Mouse (Mus musculus): ENCODE data around the gene Smyd1.
"Not testable (repeated sequence)": the region's sequence is repeated elsewhere in the genome, so short reads cannot be mapped to it uniquely, and the experiment has no call there.

Gene Smyd1

DNA sequence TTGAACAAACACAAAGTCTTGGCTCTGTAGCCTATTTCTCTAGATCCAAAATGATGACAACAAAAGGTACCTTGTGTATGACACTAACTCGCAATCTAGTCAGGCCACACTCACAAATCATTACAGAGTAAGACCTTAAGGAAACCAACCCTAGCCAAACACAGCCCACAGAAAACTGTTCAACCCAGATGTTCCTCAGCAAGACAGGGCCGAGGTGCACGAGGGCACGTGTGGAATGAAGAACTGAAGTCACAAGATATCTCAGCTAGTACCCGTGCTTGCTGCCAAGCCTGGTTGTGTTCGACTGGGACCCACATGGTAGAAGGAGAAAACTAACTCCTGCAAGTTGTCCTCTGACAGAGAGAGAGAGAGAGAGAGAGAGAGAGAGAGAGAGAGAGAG, 7.8 kb upstream of the Smyd1 start:
- in situ Hi-C loops (cut with MboI, MseI), result loop anchor here (10.0 kb wide), 1 partner anchor 205 kb away; no protein-coding TSS in a partner anchor

DNA sequence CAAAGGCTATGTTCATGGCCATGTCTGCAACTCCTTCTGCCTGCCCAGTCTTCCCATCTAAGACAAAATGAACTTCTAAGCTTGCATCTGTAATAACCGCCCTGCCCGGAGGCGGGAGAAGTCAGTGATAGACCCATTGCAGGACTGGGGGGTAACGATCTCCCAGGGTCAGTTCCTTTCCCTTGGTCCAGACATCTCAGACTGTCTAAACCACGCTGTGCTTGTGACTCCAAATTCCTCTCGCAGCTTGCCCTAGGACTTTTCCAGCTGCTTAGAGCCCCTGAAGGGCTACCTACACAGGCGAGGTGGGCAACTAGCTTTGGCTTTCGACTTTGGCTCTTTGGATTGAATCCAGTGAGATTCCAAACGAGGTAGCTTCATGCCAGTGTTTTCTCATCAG, 2.8 kb upstream of the Smyd1 start:
- in situ Hi-C loops (cut with MboI, MseI), result no loop called here

DNA sequence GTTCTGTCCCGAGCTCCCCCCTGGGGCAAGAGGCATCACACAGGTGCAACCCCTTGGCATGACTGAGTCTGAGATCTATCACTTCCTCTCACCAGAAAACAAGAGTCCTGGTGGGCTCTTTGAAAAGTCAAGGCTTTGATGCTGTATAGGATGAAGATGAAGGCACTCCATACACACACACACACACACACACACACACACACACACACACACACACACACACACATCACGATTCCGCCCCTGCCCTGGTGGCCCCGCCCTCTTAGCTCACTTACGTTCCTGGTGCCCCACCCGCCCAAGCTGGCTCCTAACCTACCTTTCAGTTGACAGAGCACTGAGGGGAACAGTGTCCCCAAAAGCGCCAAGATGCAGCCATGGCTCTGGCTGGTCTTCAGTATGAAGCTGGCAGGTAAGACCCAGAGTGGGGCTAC, 473 bp upstream of the Smyd1 start, which contains the start of gene Cd8b1:
Gene Cd8b1, plus strand, starts transcription at position 298 of the 431 bp plus-strand sequence.
- in situ Hi-C loops (cut with MboI, MseI), result no loop called here

DNA sequence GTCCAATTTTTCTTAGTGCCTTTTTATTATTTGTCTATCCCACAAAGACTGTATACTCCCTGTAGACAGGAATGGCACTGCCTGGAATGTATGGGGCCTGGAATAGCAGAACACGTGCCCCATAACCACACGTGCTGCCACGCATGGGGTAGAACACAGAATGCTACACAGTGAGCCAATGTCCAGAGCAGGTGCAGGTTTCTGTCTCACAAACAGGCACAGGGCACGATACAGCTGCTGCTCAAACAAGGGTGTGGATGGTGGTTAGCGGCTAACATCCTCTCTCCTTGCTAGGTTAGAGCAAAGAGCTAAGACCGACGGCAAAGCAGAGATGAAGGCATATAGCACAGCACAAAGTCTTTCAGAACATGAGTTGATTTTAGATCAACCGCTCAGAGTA, 14.5 kb downstream of the Smyd1 start:
- in situ Hi-C loops (cut with MboI, MseI), result no loop called here

DNA sequence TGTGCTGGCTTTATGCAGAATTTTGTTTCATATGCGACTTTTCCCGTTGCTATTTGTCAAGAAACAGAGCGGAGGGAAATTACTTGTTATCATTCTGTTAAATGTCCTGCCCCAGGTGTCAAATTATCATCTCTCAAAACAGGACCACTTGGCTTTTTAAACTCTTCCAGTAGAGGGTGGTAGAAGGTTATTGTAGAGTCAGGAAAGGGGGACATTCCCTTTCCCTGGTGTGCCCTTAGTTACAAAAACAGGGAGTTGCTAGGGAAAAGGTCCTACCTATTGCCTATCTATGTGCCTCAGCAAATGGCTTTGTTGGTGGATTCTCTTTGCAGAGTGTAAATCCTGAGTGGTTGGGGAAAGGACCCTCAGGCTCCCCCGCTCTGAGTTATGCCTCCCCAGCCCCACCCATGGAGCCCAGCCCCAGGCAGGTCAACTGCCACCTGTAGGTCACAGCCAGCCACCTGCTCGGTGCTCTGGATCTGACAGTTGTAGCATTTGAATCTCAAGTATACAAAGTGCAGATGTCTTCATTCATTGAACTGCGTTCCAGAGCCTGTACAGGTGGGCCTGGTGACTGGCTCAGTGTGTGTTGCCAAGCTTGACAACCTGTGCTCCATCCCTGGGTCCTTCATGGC, 19.8 kb downstream of the Smyd1 start:
- in situ Hi-C loops (cut with MboI, MseI), result no loop called here

DNA sequence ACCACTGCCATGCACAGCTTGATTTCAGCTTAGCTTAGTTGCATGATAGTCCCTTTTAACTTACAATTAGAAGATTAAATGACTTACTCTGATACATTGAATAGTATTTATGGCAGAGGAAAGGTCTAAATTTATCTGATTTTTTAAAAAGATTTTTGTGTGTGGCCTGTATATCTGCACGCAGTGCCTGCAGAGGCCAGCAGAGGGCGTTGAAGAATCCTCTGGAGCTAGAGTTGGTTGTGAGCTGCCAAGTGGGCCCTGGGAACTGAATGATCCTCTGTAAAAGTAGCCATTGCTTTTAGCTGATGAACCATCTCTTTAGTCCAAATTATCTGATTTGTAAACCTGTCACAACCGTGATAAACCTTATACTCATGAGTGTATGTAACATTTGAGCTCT, 23.3 kb downstream of the Smyd1 start:
- in situ Hi-C loops (cut with MboI, MseI), result loop anchor here (10.0 kb wide), 1 partner anchor 96 kb away; no protein-coding TSS in a partner anchor

DNA sequence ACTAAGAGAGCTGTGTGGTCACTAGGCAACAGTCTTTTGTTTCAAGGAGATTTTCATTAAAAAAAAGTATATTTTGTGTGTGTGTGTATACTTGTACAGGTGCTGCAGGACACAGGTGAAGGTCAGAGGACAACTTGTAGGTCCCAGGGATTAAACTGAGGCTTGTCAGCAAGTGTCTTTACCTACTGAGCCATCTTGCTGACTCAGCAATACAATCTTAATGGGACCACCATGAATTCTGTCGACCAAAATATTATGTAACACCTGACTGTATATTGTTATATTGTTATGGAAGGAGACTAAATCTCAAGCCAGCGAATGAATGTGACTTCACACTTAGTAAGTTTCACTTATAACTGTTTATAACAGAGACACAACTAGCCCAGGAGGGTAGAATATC, 24.0 kb downstream of the Smyd1 start:
- in situ Hi-C loops (cut with MboI, MseI), result loop anchor here (10.0 kb wide), 1 partner anchor 97 kb away; no protein-coding TSS in a partner anchor

DNA sequence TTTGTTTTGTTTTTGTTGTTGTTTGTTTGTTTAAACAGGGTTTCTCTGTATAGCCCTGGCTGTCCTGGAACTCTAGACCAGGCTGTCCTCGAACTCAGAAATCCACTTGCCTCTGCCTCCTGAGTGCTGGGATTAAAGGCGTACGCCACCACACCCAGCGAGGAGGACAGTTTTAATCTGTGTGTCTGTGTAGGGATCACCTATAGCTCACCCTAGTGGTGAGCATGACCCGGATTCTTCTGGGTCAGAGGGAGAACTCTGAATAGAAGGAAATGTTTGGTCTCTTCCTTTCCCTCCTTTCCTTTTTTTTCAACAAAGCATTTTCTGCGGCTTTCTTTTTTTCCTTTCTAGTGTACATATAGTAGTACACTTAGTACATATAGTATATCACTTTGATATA, 26.7 kb downstream of the Smyd1 start:
- in situ Hi-C loops (cut with MboI, MseI), result loop anchor here (10.0 kb wide), 1 partner anchor 99 kb away; no protein-coding TSS in a partner anchor

DNA sequence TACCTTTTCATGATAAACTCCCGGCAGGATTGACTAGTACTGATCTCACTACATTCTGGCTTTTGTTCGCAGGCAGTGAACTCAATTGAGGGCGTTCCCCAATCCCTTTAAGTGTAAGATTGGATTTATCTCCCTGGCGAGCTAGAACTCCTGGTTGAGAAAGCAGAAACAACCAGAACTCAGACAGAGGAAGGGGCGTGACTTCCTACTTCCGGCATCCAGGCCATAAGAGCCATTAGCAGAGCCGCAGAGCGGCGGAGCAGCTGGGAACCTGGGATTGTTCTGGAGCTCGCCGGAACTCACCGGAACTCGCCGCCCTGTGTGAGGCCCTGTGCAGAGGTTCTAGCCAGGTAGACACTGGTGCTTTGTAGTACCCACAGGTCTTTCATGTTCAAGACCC, 28.5 kb downstream of the Smyd1 start:
- in situ Hi-C loops (cut with MboI, MseI), result loop anchor here (10.0 kb wide), 1 partner anchor 101 kb away; no protein-coding TSS in a partner anchor

DNA sequence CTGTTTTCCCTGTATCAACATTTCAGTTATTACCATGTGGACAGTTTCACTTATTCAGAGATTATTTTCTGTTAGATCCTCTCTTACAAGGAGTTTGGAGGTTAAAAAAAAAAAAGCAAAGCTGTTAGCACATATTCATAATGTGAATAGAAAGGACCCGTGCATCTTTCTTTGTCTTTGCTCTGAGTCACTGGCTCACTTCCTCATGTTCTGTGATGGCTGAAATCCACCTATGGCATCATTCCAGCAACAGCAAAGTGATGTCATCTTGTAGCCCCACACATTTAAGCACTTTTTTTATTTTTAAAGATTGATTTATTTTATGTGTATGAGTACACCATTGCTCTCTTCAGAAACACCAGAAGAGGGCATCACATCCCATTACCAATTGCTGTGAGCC, 42.6 kb downstream of the Smyd1 start:
- in situ Hi-C loops (cut with MboI, MseI), result no loop called here

DNA sequence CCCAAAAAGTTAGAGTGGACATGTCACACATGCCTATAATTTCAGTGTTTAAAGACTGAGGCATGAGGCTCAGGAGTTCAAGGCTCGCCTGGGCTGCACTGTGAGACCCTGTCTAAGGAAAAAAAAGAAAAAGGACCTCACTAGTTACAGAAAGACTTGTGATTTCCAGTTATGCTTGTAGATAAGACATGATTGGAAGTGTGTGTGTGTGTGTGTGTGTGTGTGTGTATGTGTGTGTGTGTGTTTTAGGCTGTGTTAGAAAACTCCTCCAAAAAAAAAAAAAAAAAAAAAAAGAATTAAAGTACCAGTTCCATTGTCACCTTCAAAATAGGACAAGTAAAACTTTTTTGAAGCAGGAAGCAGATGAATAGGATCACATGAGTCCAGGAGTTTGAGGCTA, 47.4 kb downstream of the Smyd1 start:
- in situ Hi-C loops (cut with MboI, MseI), result no loop called here

DNA sequence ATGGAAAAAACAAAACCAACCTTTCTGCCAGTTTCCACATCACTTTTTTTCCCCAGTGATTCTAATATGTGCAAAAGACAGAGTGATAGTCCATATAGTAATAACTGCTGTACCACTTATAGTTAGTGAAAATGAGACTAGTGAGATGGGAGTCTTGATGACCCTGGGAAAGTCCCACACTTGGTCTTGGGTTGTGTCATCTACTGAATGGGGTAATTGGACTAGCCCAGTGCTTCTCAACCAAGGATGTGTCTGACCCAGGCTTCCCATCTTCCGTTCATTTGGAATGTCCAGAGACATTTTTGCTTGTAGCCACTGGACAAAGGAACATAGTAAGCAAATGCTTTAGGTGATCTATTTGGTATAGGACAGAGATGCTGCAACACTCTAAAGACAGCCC, 48.3 kb downstream of the Smyd1 start:
- in situ Hi-C loops (cut with MboI, MseI), result no loop called here

DNA sequence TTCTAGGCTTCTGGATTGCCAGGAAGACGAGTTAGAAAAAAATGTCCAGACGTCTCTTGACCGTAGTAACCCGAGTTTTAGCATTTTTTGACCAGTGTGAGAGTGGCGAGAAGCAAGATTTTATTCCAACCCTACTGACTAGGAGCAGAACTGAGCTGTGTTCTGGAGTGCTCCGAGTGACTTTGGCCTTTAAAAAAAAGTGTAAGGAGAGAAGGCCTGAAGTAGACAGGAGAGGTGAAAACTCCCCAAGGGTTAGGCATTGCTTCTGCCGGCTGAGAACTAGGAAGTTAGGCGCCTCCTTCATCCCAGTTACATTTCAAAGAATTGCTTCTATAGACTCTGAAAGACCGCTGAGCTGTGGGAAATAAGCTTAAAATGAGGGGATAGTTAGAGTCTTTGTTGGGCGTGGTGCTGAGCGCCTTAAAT, 49.7 kb downstream of the Smyd1 start:
- in situ Hi-C loops (cut with MboI, MseI), result no loop called here

DNA sequence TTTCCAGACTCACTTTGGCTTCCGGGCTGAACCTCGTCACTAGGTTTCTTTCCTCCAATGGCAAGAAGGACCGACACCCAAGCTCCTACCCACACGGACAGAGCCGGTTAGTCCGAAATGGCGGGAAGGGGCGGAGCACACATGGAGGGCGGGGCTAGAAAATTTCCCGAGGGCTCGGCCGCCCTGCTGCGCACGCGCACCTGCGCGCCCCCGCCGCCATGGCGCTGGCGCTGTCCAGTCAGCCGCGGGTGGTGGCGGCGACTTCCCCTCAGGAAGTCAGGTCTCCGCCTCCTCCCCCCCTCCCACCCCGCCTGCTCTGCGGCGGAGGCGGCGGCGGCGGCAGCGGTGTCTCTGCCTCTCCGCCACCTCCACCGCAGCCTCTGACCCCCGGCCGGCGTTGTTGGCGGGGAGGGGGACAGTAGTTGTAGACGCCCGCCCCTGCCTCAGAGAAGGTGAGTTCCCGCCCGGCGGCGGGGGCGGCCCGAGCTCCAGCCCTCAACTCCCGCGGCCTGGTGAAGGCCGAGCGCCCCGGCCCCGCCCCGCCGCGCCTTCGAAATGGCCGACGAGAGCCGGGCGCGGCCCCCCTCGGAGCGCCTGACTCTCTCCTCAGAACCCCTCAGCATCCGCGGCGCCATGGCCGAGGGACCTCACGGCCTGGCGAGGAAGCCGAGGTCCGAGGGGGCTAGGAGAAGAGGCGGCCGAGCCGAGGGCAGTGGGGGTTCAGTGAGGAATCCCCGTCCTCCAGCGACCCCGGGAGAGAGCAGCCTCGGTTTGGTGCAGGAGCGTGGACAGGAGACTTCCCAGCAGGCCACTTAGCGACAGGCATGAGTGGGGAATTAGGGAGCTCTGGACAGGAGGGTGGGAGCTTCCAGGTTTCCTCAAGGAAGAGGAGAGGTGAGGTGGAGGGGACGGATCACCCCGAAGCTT, 50.4 kb downstream of the Smyd1 start, which contains the start of gene Krcc1:
Gene Krcc1, plus strand, starts transcription at position 289 of the 927 bp plus-strand sequence.
- in situ Hi-C loops (cut with MboI, MseI), result no loop called here

DNA sequence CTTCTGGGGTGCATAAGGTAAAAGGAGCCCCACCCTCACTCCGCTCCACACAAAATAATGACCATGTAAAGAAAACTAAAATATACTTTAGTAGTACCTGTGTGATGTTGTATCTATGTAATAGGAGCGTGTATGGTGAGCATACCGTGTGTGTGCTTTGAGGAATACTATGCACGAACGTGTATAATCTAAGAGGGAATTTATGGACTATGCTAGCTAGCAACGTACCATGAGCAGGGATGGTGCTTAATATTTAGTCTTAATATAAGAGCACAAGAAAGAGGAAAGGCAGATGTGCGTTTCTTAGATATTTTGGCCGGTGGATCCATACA, 51.0 kb downstream of the Smyd1 start:
- in situ Hi-C loops (cut with MboI, MseI), result no loop called here

DNA sequence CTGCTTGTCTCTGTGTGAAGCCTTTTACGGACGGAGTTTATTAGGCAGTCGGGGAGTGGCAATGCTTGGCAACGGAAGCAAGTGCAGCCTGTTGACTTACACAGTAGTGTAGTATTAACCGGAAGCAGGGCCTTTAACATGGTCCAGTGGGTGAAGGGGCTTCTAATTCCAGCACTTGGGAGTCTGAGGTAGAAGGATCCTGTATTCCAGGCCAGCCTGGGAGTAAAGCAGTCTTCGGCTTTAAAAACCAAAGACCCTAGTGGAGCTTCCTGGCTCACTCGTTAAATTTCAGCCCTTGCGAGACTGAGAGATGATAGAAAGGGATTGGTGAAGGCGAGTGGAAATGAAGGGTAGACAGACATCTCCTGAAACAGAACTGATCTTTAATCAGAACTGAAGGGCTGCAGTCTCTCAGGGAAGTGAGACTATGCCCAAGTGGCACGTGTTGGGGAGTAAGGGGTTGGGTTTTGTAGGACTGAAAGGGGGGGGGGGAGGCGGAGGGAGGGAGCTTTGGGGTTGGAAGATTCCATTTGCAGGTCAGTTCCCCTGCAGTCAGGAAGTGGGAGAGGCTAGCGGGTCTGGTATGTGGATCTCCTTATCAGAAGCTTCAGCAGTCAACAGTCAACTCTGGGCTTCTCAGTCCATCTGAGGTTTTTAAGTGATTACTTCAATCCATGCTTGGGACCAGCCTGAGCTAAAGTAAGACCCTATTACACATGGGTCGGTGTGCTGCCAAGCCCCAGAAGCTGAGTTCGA, 51.6 kb downstream of the Smyd1 start:
- in situ Hi-C loops (cut with MboI, MseI), result no loop called here

DNA sequence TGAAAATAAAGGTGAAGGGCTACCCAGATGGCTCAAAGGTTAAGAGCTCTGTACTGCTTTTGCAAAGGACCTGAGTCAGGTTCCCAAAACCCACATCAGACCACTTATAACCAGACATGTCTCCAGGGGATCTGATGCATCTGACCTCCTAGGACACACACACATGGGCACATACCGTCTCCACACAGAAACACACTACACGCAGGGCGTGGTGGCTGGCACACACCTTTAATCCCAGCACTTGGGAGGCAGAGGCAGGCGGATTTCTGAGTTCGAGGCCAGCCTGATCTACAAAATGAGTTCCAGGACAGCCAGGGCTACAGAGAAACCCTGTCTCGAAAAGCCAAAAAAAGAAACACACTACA, 52.4 kb downstream of the Smyd1 start:
- in situ Hi-C loops (cut with MboI, MseI), result not testable (repeated sequence)

DNA sequence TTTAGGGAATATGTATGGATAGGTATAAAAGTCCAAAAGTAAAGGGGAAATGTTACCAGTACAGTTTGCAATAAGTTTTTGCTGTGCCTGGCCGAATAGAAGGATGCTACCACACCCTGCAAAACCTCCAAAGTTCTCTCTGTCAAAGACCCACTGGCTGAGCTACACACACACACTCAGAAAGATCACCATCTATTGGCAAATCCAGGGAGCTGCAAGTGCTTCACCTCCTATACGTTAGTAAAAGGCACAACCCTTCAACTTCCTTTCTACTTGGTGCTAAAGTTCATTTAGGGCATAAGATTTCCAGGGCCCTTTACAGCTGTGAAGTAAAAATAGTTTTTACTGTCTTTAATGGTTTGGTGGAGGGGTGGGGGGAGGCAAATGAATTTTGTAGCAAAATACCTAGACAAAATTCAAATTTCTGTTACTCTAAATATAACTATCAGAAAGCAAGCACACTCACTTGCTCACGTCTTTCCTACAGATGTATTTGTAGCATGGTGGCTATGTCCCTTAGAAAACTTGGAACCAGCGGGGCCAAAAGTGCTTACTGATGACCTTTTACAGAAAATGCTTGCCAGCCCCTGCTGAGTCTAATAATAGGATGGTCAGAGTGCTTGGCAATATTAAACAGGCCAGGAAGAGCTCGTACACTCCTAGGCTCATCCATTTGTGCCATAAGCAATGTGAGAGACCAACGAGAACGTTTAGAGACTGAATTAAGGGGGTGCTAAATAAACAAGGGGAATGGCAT, 52.9 kb downstream of the Smyd1 start:
- in situ Hi-C loops (cut with MboI, MseI), result no loop called here

DNA sequence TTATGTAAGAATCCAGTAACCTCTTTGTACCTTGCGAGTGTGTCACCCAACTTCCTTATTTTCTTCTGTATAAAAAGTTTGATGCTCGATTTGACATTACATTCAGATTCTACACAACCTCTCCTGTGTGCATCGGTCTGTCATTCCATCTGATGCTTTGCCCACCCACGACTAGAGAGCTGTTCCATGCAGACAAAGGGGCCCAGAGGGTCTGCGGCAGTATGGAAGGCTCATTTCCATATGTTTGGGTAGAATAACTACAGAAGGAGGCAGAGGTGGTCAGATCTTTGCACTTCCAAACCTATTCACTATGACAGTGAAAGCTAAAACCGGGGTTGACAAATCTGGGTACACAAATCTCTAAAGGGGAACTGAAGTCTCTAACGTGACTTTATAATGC, 54.4 kb downstream of the Smyd1 start:
- in situ Hi-C loops (cut with MboI, MseI), result not testable (repeated sequence)

DNA sequence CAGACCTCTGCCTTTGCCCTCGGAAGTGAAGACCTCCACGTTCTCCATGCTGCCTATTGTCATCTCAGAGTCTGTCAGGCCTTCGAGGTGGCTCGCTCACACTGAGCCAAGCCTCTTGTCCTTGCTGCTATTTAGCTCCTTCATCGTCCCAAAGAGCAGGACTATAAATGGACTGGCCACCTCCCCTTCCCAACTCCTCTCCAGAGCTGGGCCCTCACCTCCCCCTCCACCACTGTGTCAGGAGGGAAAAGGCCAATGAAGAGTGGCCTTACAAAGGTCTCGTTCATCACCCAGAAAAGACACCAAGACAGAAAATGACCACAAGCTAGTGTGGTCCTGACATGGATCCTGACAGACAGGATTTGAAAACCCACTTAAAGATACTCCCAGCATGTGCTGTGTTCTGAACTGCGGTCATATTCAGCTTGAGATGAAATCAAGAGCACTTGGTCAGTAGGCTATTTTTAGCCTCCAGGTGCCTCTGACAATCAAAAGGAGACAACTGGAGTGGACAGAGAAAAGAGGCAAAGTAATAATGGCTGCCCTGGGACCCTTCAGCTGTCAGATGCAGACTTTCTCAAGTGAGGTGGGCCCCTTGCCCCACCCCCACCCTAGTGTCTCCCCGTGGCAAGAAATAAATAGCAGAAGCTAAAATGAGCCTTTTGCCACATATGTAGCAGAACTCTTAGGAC, 59.7 kb downstream of the Smyd1 start:
- in situ Hi-C loops (cut with MboI, MseI), result no loop called here

DNA sequence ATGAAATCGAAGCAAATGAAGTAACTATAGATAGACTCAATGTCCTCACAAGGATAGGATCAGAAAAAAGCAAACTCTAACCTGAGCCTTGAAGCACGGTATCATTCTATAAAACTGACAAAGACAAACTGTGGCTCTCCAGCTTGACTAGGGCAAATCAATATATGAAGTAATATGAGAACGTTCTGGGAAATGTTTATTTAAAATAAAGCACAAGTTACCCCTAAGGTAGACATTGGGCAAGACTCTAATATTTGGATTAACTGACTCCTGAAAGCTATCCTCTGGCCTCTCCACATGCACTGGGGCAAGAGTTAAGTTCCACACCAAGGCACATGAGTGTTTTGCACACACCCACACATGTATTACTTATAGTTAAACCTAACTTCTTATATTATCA, 61.0 kb downstream of the Smyd1 start:
- in situ Hi-C loops (cut with MboI, MseI), result no loop called here
